Mouse (Mus musculus): ENCODE results near the gene Fgf14.
"Not testable (repeated sequence)": the region's sequence is repeated elsewhere in the genome, so short reads cannot be mapped to it uniquely, and the experiment has no call there.

Gene Fgf14

GRCm38 (mm10) chr14:124485261-124485660 lies 191.7 kb downstream of the Fgf14 start:
- no peak for DNase-seq (ENCODE audit: low read depth, low spot score)

GRCm38 (mm10) chr14:124474066-124474667 lies 202.8 kb downstream of the Fgf14 start:
- no peak for DNase-seq (ENCODE audit: low read depth, low spot score)

GRCm38 (mm10) chr14:124470909-124471308 lies 206.0 kb downstream of the Fgf14 start:
- no peak for DNase-seq (ENCODE audit: low read depth, low spot score)

DNA sequence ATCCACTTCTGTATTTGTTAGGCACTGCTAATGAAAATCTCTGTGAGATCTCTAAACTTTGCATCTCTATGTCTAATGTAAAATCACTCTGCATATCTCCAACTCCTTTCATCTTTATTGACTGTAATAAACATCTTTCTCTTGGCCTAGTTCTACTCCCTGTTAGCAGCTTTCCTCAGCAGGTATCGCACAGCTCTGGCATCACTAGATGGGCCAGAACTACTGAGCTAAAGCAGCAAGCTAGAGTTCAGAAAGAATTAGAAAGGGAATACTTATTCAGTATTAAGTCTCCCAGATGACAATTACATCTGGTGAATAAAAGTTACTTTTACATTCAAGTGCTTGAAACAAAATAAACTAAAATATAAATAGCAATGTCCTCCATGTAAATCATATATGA lies 221.8 kb downstream of the Fgf14 start:
- no peak for DNase-seq (ENCODE audit: low read depth, low spot score)

DNA sequence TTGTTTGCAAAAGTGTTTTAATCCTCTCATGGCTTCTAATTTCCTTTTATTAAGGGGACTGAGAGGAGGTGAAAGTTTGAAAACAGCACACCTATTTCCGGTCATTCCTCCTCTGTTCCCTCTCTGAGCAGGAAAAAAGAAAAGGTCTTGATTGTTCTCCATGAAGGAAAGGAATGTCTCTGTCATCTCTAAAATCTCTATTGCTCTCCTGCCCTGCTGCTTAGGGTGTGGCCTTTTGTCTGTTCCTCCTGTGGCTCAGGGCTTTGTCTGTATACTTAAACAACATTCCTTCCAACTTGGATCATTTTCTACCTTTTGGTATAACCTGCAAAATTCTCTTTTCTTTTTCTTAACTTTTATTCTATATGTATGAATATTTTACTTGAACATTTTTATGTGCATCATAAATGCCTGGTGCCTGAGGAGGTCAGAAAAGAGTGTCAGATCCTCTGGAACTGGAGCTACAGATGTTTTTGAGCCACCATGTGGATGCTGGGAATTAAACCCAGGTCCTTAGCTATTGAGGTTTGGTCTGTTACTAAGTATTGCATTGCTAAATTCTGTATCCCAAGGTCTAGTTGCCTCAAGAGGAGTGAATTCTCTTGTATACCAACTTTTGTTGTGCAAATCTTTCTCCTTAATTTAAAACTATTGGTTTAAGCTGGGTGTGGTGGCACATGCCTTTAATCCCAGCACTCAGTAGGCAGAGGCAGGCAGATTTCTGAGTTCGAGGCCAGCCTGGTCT lies 230.7 kb downstream of the Fgf14 start:
- DNase-seq (ENCODE audit: low read depth, low spot score), result no peak

- DNase-seq (ENCODE audit: low read depth, low spot score), result no peak
Measured at GRCm38 (mm10) chr14:124444831-124445230, 232.1 kb downstream of the Fgf14 start.

DNA sequence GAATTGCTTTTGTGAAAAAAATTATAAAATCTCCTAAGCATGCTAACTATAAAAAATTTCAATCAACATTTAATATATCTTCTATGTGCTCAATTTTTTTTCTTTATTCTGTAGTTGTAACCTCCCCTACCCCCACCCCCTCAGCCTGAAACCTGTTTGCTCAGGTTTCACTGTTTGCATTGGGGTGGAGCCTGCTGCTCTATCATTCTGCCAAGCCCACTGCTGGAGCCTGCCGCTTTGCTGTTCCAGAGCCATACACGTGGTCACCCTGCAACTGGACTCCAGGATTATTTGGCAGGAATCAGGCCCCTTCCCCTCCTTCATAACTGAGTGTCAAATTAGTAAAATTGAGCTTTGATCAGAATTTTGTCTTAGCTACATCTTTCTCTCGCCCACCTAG lies 237.6 kb downstream of the Fgf14 start:
- DNase-seq (ENCODE audit: low read depth, low spot score), result not testable (repeated sequence)

- DNase-seq (ENCODE audit: low read depth, low spot score), result no peak
Measured at GRCm38 (mm10) chr14:124411890-124412289, 265.0 kb downstream of the Fgf14 start.

DNA sequence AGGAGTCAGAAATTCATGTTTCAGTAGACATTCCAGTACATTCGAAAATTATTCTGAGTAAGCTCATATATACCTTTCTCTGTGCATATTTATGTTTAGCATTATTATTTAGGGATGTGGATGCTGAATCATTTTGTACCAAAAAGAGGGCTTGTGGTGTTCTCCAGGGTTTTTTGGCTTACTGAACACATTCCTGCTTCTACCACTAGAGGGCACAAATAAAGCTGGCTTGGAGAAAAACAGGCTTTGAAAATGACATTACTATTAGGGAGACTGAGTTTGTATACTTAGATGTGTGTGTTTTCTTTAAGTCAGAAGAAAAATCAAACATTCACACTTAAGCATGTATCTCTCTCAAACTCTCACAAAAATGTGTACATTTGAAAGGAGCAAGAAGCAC lies 266.0 kb downstream of the Fgf14 start:
- DNase-seq (ENCODE audit: low read depth, low spot score), result no peak

DNA sequence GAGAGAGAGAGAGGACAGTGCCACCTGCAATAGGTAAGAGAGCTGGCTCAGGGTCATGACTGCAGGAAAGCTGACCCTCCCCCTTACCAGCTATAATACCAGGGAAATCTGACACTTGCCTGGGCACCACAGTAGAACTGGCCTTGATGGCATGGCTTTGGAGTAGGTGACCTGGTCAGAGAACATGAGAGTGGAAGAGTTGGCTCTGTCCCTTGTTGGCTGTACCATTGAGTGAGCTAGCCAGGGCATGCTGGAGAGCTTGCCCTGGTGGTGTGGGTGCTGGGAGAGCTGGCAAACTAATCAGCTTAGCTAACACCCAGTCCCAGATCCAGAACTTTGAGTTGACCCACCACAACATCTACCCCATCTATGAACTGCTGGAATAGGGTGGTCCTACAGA lies 348.5 kb downstream of the Fgf14 start:
- no peak for DNase-seq (ENCODE audit: low read depth, low spot score)

DNA sequence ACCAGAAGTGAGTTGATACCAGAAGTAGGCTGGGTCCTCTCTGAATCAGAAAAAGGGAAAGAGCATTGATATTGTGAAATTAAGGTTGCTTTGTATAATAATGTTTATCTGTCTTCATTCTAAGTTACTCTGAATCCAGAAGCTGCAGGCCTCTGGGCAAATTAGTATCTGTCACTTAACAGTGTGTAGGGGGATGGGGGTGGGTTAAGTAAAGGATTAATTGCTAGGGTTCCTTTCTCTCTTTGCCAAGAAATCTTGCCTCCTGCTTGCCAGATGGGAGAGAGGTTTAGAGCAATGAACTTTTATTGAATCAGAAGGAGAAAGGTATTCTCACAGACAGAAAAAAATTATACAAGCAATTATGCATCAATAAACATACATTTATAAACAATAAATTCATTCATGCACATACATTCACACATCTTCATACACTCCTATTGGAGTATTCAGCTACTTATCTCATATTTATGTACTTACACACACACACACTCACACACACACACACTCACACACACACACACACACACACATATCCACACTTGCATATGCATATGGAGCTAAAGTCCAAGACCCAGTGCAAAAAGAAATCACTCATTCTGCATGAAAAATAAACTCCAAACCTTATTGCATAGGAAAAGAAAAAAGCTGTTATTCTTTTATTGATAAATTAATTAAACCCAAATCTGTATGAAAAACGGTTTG lies 357.8 kb downstream of the Fgf14 start:
- DNase-seq (ENCODE audit: low read depth, low spot score), result no peak

- no peak for DNase-seq (ENCODE audit: low read depth, low spot score)
Measured at GRCm38 (mm10) chr14:124315513-124315912, 361.4 kb downstream of the Fgf14 start.

- DNase-seq (ENCODE audit: low read depth, low spot score), result no peak
Measured at GRCm38 (mm10) chr14:124287027-124287426, 389.9 kb downstream of the Fgf14 start.

GRCm38 (mm10) chr14:124278384-124278944 lies 398.5 kb downstream of the Fgf14 start:
- no peak for DNase-seq (ENCODE audit: low read depth, low spot score)

- no peak for DNase-seq (ENCODE audit: low read depth, low spot score)
Measured at GRCm38 (mm10) chr14:124266977-124267376, 409.9 kb downstream of the Fgf14 start.

DNA sequence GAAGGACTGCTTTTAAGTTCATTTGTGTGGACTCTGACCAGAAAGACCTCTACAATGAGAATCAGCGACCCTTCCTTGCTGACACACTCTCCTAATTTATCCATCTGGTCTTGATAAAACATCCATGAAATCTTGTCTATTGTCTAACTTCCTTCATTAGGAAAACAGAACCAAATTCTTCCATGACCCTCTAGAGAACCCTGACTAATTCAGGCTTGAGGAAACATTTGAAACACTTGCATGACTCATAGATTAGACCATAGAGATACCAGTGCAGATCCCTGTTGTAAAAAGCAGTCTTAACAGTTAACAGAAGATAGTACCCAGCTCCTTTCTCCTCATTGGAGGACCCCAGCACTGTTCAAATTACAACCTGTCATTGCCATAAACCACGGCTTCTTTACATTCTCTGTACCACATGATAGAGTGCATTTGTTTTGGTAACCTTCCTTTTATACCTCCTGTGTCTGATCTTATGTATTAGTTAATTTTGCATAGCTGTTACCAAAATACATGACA lies 412.3 kb downstream of the Fgf14 start:
- DNase-seq (ENCODE audit: low read depth, low spot score), result no peak

DNA sequence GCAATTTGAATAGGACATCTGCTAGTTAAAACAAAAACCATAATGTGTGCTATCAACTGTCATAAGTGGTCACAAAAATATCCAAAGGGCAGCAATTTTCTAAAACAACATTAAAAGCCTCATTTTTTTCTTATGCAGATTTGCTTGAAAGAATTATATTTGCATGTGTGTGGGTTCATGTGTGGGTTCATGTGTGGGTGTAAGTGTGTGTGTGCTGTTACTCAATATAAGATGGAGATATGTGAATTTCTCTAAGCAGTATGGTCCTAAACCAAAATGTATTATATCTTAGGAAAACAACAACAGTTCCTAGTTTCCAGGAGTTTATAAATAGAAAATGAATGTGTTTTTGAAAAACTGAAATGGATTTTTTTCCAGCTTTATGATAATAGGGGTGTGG lies 413.7 kb downstream of the Fgf14 start:
- no peak for DNase-seq (ENCODE audit: low read depth, low spot score)

DNA sequence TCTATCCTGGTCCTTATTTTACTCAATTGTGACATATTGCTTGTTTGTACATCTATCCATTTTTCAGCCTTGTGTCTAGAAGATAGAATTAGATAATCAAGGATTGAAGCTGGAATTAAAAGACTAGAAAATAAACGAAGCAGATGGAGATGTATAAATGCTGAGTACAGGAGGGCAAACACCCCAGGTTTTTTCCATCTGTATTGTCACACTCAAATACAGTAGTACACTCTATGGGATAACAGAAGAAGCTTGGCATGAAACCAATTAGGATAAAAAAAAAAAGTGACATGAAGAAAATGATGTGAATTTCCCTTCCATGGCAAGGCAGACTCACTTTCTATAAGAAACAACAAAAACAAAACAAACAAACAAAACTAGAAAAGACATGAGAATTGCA lies 429.4 kb downstream of the Fgf14 start:
- DNase-seq (ENCODE audit: low read depth, low spot score), result no peak

DNA sequence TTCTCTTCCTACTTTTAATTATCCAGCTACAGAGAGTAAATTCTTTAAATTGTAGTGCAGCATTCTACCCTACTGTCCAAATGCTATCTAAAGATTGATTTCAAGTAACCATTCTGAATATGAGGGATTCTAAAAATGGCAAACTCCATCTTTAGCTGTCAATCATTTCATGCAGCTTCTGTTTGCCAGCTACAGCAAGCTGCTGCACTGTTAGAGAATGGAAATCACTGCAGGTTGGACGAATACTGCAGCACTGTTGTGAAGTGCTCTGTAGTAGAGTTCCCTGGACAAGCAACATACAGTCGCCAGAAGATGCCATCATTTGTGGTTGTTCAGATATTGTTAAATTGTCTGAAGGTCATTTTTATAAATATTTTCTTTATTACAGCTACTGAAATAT lies 453.5 kb downstream of the Fgf14 start:
- DNase-seq (ENCODE audit: low read depth, low spot score), result no peak

DNA sequence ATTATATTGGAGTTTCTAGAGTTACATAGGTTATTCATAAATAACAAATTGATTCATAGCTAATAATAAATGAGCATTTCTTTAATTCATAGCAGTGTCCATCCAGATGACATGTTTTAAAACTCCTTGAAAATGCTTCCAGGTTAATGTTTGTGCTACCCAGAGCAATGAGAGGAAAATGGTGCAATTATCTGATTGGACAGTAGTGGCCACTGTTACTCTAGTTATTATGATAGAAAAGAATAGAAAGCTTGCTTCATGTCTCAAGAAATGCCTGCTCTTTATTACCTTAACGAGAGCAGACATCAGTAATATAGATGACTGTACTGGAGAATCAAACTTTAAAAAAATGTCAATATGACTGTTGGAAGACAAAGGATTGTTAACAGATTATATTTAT lies 454.5 kb downstream of the Fgf14 start:
- peak; percentile 4 for DNase-seq (ENCODE audit: low read depth, low spot score)

GRCm38 (mm10) chr14:124220979-124221378 lies 455.9 kb downstream of the Fgf14 start:
- no peak for DNase-seq (ENCODE audit: low read depth, low spot score)

DNA sequence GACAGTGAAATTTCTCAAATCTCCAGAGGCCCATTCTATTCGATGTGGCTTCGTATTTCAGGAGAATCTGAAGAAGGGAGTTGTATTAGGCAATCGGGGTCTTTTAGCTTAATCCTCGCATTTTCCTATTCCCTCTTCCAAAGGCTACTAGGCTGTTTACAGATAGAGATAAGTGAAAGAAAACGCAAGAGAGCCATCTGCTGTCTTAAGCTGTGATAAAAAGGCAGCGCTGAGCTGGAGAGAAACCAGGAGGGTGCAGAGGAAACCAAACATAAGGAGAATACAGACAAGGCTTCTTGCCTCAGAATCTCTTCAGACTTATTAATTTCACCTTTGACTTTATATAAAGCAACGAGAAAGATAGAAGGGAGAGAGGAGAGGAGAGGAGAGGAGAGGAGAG lies 481.1 kb downstream of the Fgf14 start:
- no peak for DNase-seq (ENCODE audit: low read depth, low spot score)

Measured in retina, adult 2 months (tissue).